Mouse (Mus musculus) testis, adult 2 months (tissue): ENCODE measurements around the gene Fignl2. TPM values are rescaled to one million over a fixed set of nuclear protein-coding genes. Genes with fewer than 3 reads are reported as not detected.

Source experiments
- H3K27ac ChIP-seq: fragments of 200-500 bp; 2 replicates; pipeline ENCODE4 v1.5.1; 2012; ENCODE audit warnings: low read depth, low read length; ENCODE audit not compliant: control insufficient read depth, insufficient read depth
- H3K27me3 ChIP-seq: fragments of 200-500 bp; 2 replicates; pipeline ENCODE4 v1.6.1; 2012; ENCODE audit warnings: mild to moderate bottlenecking, low read length, moderate library complexity; ENCODE audit not compliant: control insufficient read depth, insufficient read depth
- H3K36me3 ChIP-seq: fragments of 200-500 bp; 2 replicates; pipeline ENCODE4 v1.6.1; 2012; ENCODE audit warnings: mild to moderate bottlenecking, low read length; ENCODE audit not compliant: control insufficient read depth, insufficient read depth
- H3K4me1 ChIP-seq: fragments of 200-500 bp; 2 replicates; pipeline ENCODE4 v1.6.1; 2012; ENCODE audit warnings: low read length; ENCODE audit not compliant: control insufficient read depth, insufficient read depth
- H3K4me3 ChIP-seq: fragments of 200-500 bp; 2 replicates; pipeline ENCODE4 v1.5.1; 2012; ENCODE audit warnings: low read depth, mild to moderate bottlenecking, low read length, moderate library complexity, mixed read lengths; ENCODE audit not compliant: control insufficient read depth
- CTCF ChIP-seq: fragments of 200-500 bp; IDR thresholded peaks from 2 replicates; pipeline ENCODE4 v1.5.1; 2012; ENCODE audit warnings: low read depth, mild to moderate bottlenecking, inconsistent platforms, low read length, moderate library complexity; ENCODE audit not compliant: control insufficient read depth, insufficient read depth, insufficient replicate concordance
- POLR2A ChIP-seq: fragments of 200-500 bp; IDR thresholded peaks from 2 replicates; pipeline ENCODE4 v1.6.1; 2012; ENCODE audit warnings: low read depth, mild to moderate bottlenecking, inconsistent platforms, low read length, moderate library complexity; ENCODE audit not compliant: control insufficient read depth
- polyA plus RNA-seq: library from polyadenylated mRNA; depleted of rRNA; stranded (reverse); fragments of >200 nt; gene quantifications from 2 replicates; pipeline ENCODE4 v1.2.3, GENCODE M21; 2012

Fignl2 gene
- polyA plus RNA-seq, 1 experiment: 0.44 TPM

- Histone ChIP-seq H3K27ac (no peak overlapping the region), H3K36me3 (no peaks in the 10 kb centered on the region), H3K4me3 (no peak overlapping the region), H3K4me1 (peaks cover 4% of the 10 kb centered on the region), H3K27me3 (no peaks in the 10 kb centered on the region)
- TF ChIP-seq POLR2A: no peak
- TF ChIP-seq CTCF: no peak
These were observed 25.4 kb upstream of the Fignl2 start for GRCm38 (mm10) chr15:101103605-101104304.

DNA sequence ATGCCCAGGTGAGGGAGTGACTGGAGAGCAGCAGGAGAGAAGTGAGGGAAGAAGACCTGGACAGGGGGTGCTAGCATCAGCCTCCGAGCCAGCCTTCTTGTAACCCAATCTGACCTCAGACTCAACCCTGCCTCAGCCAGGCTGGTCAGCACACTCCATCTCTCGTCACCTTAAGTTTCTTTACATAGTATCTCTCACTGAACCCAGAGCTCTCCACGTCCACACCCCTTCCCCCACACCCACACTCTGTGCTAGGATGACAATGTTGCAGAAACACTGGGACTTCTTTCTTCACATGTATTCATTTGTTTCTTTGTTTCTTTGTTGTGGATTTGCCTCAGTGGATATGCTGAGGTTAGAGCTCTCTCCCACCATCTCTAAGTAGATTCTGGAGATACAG lies 22.6 kb upstream of the Fignl2 start:
- peaks cover 15% of the 10 kb centered on the region for H3K4me1 ChIP-seq

DNA sequence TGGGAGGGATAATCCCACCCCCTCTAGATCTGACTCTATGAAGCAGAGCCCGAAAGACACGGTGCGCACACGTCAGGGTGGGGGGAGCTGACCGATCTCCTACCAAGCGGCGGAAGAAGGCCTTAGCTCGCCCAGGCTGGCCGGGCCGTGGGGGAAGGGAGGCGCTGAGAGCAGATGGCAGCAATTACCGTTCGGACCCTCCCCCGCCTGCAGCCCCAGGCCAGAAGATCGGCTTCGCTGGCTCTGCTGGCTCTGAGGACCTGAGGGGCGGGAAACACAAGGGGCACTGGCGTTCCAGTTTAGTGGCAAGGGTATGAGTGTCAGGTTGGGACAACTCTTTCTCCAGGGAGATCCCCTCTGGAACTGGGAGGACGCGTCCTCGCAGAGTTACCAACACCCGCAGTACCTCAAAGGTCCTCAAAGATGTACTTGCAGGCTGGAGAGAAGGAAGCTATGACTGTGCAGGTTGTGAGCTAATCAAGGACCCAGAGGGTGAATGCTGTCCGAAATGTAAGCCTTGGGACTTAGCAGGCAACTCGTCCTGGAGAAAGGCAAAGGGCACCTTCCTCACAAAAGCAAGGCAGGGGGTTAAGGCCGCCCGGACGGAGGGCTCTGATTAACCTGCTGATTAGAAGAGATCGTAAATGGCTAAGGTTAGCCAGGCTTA lies 19.8 kb upstream of the Fignl2 start:
- Histone ChIP-seq H3K4me3 (peak overlapping the region; percentile 4; the same call in 1 of the 2 replicates), H3K27ac (peak overlapping the region; percentile 1; the same call in 1 of the 2 replicates), H3K27me3 (no peaks in the 10 kb centered on the region), H3K36me3 (no peaks in the 10 kb centered on the region), H3K4me1 (peaks cover 17% of the 10 kb centered on the region)
- TF ChIP-seq CTCF: no peak
- TF ChIP-seq POLR2A: no peak

More for the DNA sequence above, 22.6 kb upstream of the Fignl2 start:
- no peak for TF ChIP-seq POLR2A
- no peak for TF ChIP-seq CTCF
- Histone ChIP-seq H3K36me3 (no peaks in the 10 kb centered on the region), H3K4me3 (no peak overlapping the region), H3K27ac (no peak overlapping the region), H3K27me3 (no peaks in the 10 kb centered on the region)

- TF ChIP-seq POLR2A (no peak), CTCF (no peak)
- Histone ChIP-seq H3K27me3 (no peaks in the 10 kb centered on the region), H3K27ac (no peak overlapping the region), H3K36me3 (no peaks in the 10 kb centered on the region), H3K4me1 (peaks cover 26% of the 10 kb centered on the region), H3K4me3 (no peak overlapping the region)
These were observed 17.0 kb upstream of the Fignl2 start for GRCm38 (mm10) chr15:101095392-101095791.

GRCm38 (mm10) chr15:101094979-101095378 lies 16.6 kb upstream of the Fignl2 start:
- no peaks in the 10 kb centered on the region for H3K27me3 ChIP-seq
- H3K27ac ChIP-seq: no peak overlapping the region
- H3K4me1 ChIP-seq: peaks cover 26% of the 10 kb centered on the region

GRCm38 (mm10) chr15:101093988-101094387 lies 15.6 kb upstream of the Fignl2 start:
- no peaks in the 10 kb centered on the region for H3K27me3 ChIP-seq

More at GRCm38 (mm10) chr15:101094979-101095378, 16.6 kb upstream of the Fignl2 start:
- H3K4me3 ChIP-seq: no peak overlapping the region
- TF ChIP-seq CTCF: no peak
- TF ChIP-seq POLR2A: no peak
- H3K36me3 ChIP-seq: no peaks in the 10 kb centered on the region

DNA sequence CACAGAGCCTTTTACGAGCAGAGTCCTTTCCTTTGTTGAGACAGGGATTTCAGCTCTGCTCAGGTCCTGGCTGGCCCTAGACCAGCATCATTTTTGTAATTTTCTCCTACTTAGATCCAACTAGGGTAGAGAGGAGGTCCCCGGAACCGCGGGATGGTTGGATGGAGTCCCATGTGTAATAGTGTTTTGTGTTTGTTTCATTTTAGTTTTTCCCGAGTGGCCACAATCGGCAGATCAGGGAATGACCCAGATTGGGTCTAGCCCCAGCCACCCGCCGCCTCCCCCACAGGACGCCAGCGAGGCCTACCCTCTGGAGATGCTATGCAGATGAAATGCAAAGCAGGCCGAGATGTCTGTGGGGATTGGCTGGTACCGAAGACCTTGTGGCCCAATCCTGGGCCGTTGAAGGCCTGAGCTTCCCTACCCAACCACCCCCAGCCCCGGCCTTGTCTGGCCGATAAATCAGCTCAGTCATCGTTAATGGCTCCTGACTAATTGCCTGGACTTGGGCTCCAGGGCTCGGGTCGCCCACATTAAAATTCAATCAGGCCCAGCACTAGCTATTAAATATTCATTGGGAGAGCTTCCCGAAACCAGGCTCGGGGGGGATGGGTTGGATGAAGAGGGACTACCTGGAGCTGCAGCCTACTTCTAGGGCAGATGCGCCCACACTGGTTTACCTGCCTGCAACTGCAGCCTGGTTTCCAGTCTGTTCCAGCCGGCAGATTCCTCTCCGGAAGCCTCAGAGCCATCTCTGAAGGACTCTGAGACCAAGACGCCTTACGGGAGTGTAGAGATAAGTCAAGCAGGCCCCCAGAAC lies 14.7 kb upstream of the Fignl2 start:
- Histone ChIP-seq H3K36me3 (no peaks in the 10 kb centered on the region), H3K4me1 (peaks cover 21% of the 10 kb centered on the region), H3K4me3 (no peak overlapping the region; the same call in 1 of the 2 replicates), H3K27me3 (no peaks in the 10 kb centered on the region), H3K27ac (no peak overlapping the region)
- TF ChIP-seq CTCF (no peak), POLR2A (no peak)

More at GRCm38 (mm10) chr15:101093988-101094387, 15.6 kb upstream of the Fignl2 start:
- H3K36me3 ChIP-seq: no peaks in the 10 kb centered on the region
- H3K4me1 ChIP-seq: peaks cover 26% of the 10 kb centered on the region
- H3K4me3 ChIP-seq: no peak overlapping the region
- H3K27ac ChIP-seq: no peak overlapping the region
- no peak for TF ChIP-seq POLR2A
- no peak for TF ChIP-seq CTCF
